Mouse (Mus musculus) spleen, adult 2 months (tissue): ENCODE results near the gene Lrp8. TPM values are rescaled to one million over a fixed set of nuclear protein-coding genes. Genes with fewer than 3 reads are reported as not detected.
A peak's percentile ranks its signal among the peaks of the same experiment; 100 is the strongest.

Experiments
- DNase-seq, 2 experiments: peaks; one replicate each; pipeline versions ENCODE4 v3.0.0 to v3.0.0-alpha.2; 2012 to 2021; ENCODE audit warnings: low spot score in 2 of 2, low read depth in 1 of 2
- H3K27ac ChIP-seq: fragments of 200-500 bp; 2 replicates; pipeline ENCODE4 v1.5.1; 2012; ENCODE audit warnings: low read length, inconsistent platforms; ENCODE audit not compliant: insufficient read depth
- H3K27me3 ChIP-seq: fragments of 200-500 bp; 2 replicates; pipeline ENCODE4 v1.6.1; 2012; ENCODE audit warnings: mild to moderate bottlenecking, moderate library complexity, low read length, inconsistent platforms; ENCODE audit not compliant: control insufficient read depth, insufficient read depth
- H3K36me3 ChIP-seq: fragments of 200-500 bp; 2 replicates; pipeline ENCODE4 v1.6.1; 2012; ENCODE audit warnings: mild to moderate bottlenecking, low read length, inconsistent platforms; ENCODE audit not compliant: control insufficient read depth, insufficient read depth
- H3K4me1 ChIP-seq: fragments of 200-500 bp; 2 replicates; pipeline ENCODE4 v1.6.1; 2011; ENCODE audit warnings: inconsistent platforms; ENCODE audit not compliant: control insufficient read depth, insufficient read depth, insufficient read length
- H3K4me3 ChIP-seq: fragments of 200-500 bp; 2 replicates; pipeline ENCODE4 v1.5.1; 2011; ENCODE audit warnings: mild to moderate bottlenecking, inconsistent platforms; ENCODE audit not compliant: insufficient read depth, insufficient read length; ENCODE audit errors: extremely low read depth
- CTCF ChIP-seq: fragments of 200-500 bp; IDR thresholded peaks from 2 replicates; pipeline ENCODE4 v1.5.1; 2011; ENCODE audit warnings: mild to moderate bottlenecking, inconsistent platforms; ENCODE audit not compliant: insufficient read depth, insufficient read length, insufficient replicate concordance; ENCODE audit errors: extremely low read depth
- POLR2A ChIP-seq: fragments of 200-500 bp; IDR thresholded peaks from 2 replicates; pipeline ENCODE4 v1.6.1; 2011; ENCODE audit warnings: low read depth, low read length, inconsistent platforms
- WGBS: fragments of 180-500 bp; shearing (Covaris S2); methylation state at CpG from one replicate; pipeline ENCODE4 v1.1.7; 2018; 5-methylcytosine and 5-hydroxymethylcytosine counted together
- polyA plus RNA-seq: library from polyadenylated mRNA; depleted of rRNA; stranded (reverse); fragments of >200 nt; gene quantifications from 2 replicates; pipeline ENCODE4 v1.2.3, GENCODE M21; 2012; rRNA removed

The Lrp8 gene
- 7.4 and 14.5 TPM in 2 replicates for polyA plus RNA-seq

GRCm38 (mm10) chr4:107802185-107802449, at the start of gene Lrp8:
Gene Lrp8, plus strand, starts transcription at chr4:107802261.
- H3K27ac ChIP-seq = no peak within 1 kb of the TSS
- no peaks in the 10 kb centered on the region for H3K36me3 ChIP-seq
- no peak for TF ChIP-seq POLR2A
- no peak for TF ChIP-seq CTCF
- peaks cover 3% of the 10 kb centered on the region; the same call in 1 of the 2 replicates for H3K27me3 ChIP-seq
- WGBS = 2% methylated on average over 15 of the region's 44 CpGs
- DNase-seq = no peak
- peaks cover 10% of the 10 kb centered on the region for H3K4me1 ChIP-seq
- H3K4me3 ChIP-seq = peak within 1 kb of the TSS; percentile 60

- TF ChIP-seq POLR2A (no peak), CTCF (no peak)
- DNase-seq = no peak
- Histone ChIP-seq H3K36me3 (no peaks in the 10 kb centered on the region), H3K4me1 (no peaks in the 10 kb centered on the region), H3K27me3 (no peaks in the 10 kb centered on the region), H3K4me3 (no peak overlapping the region), H3K27ac (no peak overlapping the region)
- WGBS = 72% methylated on average over 10 of the region's 10 CpGs
Measured at GRCm38 (mm10) chr4:107756222-107756621, 45.8 kb upstream of the Lrp8 start.

- no peaks in the 10 kb centered on the region for H3K36me3 ChIP-seq
- H3K4me3 ChIP-seq = no peak overlapping the region
- H3K4me1 ChIP-seq = no peaks in the 10 kb centered on the region
- H3K27me3 ChIP-seq = no peaks in the 10 kb centered on the region
- no peak overlapping the region for H3K27ac ChIP-seq
- no peak for DNase-seq
- WGBS = 75% methylated on average over 15 of the region's 15 CpGs
- TF ChIP-seq POLR2A (no peak), CTCF (no peak)
Measured at GRCm38 (mm10) chr4:107757487-107758470, 44.3 kb upstream of the Lrp8 start.

DNA sequence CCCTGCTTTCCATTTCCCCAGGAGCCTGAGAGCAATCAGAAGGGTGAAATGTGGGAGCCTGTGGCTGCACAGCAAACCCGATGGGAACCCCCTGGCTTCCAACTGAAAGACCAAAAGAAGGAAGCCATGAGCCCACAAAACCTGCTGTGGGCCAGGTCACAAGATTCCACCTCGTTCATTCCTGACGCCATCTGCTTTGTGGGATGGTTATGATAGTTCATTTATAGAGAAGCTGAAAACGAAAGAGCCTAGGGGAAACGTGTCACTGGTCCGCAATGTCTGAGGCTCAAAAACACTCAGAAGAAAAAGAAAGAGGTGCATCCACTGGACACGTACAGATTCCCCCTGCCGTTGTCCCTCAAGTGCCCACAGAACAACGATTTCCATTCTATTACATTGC, 43.1 kb upstream of the Lrp8 start:
- TF ChIP-seq CTCF (no peak), POLR2A (no peak)
- no peak for DNase-seq
- WGBS = 40% methylated on average over 9 of the region's 9 CpGs
- Histone ChIP-seq H3K27me3 (no peaks in the 10 kb centered on the region), H3K27ac (no peak overlapping the region), H3K36me3 (no peaks in the 10 kb centered on the region), H3K4me3 (no peak overlapping the region), H3K4me1 (no peaks in the 10 kb centered on the region)

- Histone ChIP-seq H3K27me3 (no peaks in the 10 kb centered on the region), H3K36me3 (no peaks in the 10 kb centered on the region), H3K27ac (no peak overlapping the region), H3K4me3 (no peak overlapping the region), H3K4me1 (no peaks in the 10 kb centered on the region)
- TF ChIP-seq CTCF (no peak), POLR2A (no peak)
- WGBS = 83% methylated on average over 3 of the region's 3 CpGs
- no peak for DNase-seq
Measured at GRCm38 (mm10) chr4:107763001-107763400, 39.1 kb upstream of the Lrp8 start.

DNA sequence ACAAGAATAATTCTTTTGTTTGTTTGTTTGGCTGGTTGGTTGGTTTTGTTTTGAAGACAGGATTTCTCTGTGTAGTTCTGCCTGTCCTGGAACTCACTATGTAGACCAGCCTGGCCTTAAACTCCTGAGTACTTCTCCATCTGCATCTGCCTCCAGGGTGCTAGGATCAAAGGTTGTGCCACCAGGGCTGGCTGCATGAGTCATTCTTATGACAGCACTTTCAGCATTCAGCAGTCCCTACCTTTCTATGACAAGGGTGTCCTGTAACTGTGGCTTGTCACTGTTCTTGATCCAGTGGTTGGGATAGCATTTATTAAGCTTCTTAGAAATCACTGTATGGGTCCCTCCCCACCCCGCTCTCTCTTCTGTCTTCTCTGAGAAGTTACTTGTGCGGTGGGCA, 38.5 kb upstream of the Lrp8 start:
- Histone ChIP-seq H3K36me3 (no peaks in the 10 kb centered on the region), H3K27me3 (no peaks in the 10 kb centered on the region), H3K27ac (no peak overlapping the region), H3K4me3 (no peak overlapping the region), H3K4me1 (no peaks in the 10 kb centered on the region)
- WGBS = 96% methylated on average over 2 of the region's 2 CpGs
- TF ChIP-seq POLR2A (no peak), CTCF (no peak)
- DNase-seq = no peak

DNA sequence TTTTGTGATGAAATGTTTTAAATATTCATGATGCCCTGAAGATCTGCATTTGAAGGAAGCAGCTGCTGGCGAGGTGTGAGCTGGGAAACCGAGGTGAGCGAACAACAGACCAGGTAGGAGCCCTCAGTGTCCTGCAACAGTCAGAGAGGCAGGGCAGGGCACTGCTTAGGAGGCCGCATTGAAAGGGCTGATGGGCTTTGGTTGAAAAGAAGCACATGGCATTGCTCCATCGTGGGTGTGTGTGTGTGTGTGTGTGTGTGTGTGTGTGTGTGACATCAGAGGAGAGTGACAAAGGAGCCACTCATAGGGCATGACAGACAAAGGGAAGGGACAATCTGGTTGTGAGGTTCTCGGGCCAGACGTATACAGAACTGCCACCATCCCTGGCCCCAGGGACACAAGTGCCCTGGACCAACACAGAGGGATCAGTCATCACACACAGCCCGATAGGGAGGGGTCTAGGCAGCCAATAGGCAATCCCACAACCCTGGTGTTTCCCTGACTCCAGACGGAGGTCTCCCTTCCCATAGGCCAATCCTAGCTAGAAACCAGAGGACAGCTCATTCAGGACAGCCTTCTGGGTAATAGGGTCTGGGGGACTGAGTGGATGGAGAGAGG, 36.8 kb upstream of the Lrp8 start:
- WGBS = 80% methylated on average over 9 of the region's 9 CpGs

More for the DNA sequence above, 36.8 kb upstream of the Lrp8 start:
- no peak for TF ChIP-seq POLR2A
- no peak for TF ChIP-seq CTCF
- no peaks in the 10 kb centered on the region for H3K27me3 ChIP-seq
- H3K36me3 ChIP-seq = no peaks in the 10 kb centered on the region
- H3K4me1 ChIP-seq = no peaks in the 10 kb centered on the region
- H3K27ac ChIP-seq = no peak overlapping the region
- DNase-seq = no peak
- H3K4me3 ChIP-seq = no peak overlapping the region
